Mouse (Mus musculus) midbrain, embryonic 12.5 days (tissue): ENCODE results near the gene Mut. TPM values are rescaled to one million over a fixed set of nuclear protein-coding genes. Genes with fewer than 3 reads are reported as not detected.

Source experiments
- ATAC-seq: fragments of 200-750 bp; cut with Nextera tagmentation; 2 replicates; pipeline ENCODE4 v1.8.0; 2017; ENCODE audit warnings: low read depth, moderate TSS enrichment, moderate library complexity; ENCODE audit not compliant: low FRiP score
- H3K27ac ChIP-seq: fragments of 300-500 bp; sonication (generic); replicated peaks from 2 replicates; pipeline ENCODE4 v1.5.1; 2016; ENCODE audit warnings: mild to moderate bottlenecking
- H3K27me3 ChIP-seq: fragments of 300-500 bp; sonication (generic); 2 replicates; pipeline ENCODE4 v1.6.1; 2016; ENCODE audit warnings: mild to moderate bottlenecking
- H3K36me3 ChIP-seq: fragments of 300-500 bp; sonication (generic); 2 replicates; pipeline ENCODE4 v1.6.1; 2016
- H3K4me1 ChIP-seq: fragments of 300-500 bp; sonication (generic); 2 replicates; pipeline ENCODE4 v1.6.1; 2016
- H3K4me2 ChIP-seq: fragments of 300-500 bp; sonication (generic); replicated peaks from 2 replicates; pipeline ENCODE4 v1.6.1; 2016; ENCODE audit warnings: mild to moderate bottlenecking, moderate library complexity
- H3K4me3 ChIP-seq: fragments of 300-500 bp; sonication (generic); 2 replicates; pipeline ENCODE4 v1.5.1; 2016; ENCODE audit warnings: mild to moderate bottlenecking
- H3K9ac ChIP-seq: fragments of 300-500 bp; sonication (generic); replicated peaks from 2 replicates; pipeline ENCODE4 v1.6.1; 2016; ENCODE audit warnings: mild to moderate bottlenecking, moderate library complexity
- H3K9me3 ChIP-seq: fragments of 300-500 bp; sonication (generic); 2 replicates; pipeline ENCODE4 v1.6.1; 2016; ENCODE audit warnings: mild to moderate bottlenecking
- WGBS: fragments of 180-500 bp; shearing (Covaris S2); methylation state at CpG from one replicate; pipeline ENCODE4 v1.1.7; 2016; 5-methylcytosine and 5-hydroxymethylcytosine counted together
- polyA plus RNA-seq: library from polyadenylated mRNA; unstranded; fragments of >200 nt; fragmentation: Nextera tagmentation; extraction: Ambion mirVana; gene quantifications from 2 replicates; pipeline ENCODE4 v1.2.1, GENCODE M21; 2016

Mut gene
- polyA plus RNA-seq, result 25.4 and 27.1 TPM in 2 replicates

DNA sequence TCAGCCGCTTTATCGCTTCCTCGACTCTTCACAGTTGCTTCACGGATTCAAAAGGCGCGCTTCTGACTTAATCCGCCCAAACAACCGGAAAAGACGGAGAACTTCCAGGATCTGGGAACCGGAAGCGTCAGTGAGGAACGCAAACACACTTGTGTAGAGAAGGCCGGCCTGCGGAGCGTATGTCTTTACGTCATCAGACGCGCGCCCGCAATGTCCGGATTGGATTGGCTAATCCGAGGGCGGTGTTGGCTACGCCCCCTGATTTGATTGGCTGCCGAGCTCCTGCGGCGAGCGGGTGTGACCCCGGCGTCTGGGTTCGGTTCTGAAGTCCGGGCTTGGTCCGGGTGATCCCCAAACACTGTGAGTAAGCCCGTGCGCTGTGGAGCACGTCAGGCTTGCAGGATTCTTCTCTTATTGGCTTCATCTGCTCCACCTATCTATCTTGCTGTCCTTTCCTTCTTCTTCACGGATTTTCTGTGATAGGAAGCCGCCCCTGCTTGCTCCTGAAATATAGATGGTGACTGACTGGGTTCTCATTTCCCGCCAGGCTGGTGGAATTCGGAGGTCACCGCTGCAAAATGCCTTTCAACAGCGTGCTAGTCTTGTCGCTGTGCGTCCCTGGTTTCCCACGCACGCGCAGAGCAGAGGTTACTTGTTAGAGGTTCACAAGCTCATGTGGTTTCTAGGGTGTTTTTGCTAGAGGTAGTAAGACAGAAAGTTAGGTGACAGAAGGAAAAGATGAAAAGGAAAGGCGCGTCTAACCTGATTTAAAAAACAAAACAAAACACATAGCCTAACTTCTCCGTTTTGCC lies at the start of gene Mut, which contains the start of gene Cenpq:
Mut (plus strand) TSS at position 266 of the 812 bp plus-strand sequence.
Cenpq (minus strand) TSS at position 628 of the 812 bp plus-strand sequence.
- H3K27ac ChIP-seq, result peak within 1 kb of the TSS; percentile 89
- H3K4me3 ChIP-seq, result peak within 1 kb of the TSS; percentile 70
- H3K4me2 ChIP-seq, result peak within 1 kb of the TSS; percentile 70
- H3K9me3 ChIP-seq, result no peaks in the 10 kb centered on the region
- H3K4me1 ChIP-seq, result peaks cover 7% of the 10 kb centered on the region
- WGBS, result under 1% methylated on average over 50 of the region's 50 CpGs
- no peaks in the 10 kb centered on the region for H3K27me3 ChIP-seq
- peak within 1 kb of the TSS; percentile 72 for H3K9ac ChIP-seq
- H3K36me3 ChIP-seq, result peaks cover 4% of the 10 kb centered on the region; the same call in 1 of the 2 replicates
- ATAC-seq, result peak; percentile 100

DNA sequence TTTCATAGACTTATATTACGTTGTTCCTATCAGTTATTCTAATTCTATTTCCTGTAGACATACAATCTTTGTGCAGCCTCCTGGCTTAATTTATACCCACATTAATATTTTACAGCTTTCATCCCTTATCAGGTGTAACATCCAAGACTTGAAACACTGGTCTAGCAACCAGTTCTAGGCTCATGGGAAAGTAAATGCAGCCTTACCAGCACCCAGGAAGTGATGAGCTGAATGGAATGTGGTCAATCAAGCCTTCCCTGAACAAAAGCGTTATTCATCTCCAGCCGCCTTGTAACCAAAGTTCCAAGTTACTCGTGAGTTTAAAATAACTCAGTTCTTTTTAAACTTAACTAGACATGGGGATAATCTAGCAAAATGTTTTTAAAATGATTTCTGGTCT lies 49.3 kb upstream of the Mut start:
- peaks cover 4% of the 10 kb centered on the region; the same call in 1 of the 2 replicates for H3K27me3 ChIP-seq
- no peak overlapping the region for H3K4me2 ChIP-seq
- 0 out of 2 replicates have a peak, but pooled peaks cover 3% of the 10 kb centered on the region for H3K4me1 ChIP-seq
- no peak overlapping the region for H3K9ac ChIP-seq
- no peaks in the 10 kb centered on the region for H3K36me3 ChIP-seq
- 88% methylated on average over 4 of the region's 4 CpGs for WGBS
- H3K9me3 ChIP-seq, result no peaks in the 10 kb centered on the region
- H3K4me3 ChIP-seq, result no peak overlapping the region
- no peak overlapping the region for H3K27ac ChIP-seq
- ATAC-seq, result no peak

DNA sequence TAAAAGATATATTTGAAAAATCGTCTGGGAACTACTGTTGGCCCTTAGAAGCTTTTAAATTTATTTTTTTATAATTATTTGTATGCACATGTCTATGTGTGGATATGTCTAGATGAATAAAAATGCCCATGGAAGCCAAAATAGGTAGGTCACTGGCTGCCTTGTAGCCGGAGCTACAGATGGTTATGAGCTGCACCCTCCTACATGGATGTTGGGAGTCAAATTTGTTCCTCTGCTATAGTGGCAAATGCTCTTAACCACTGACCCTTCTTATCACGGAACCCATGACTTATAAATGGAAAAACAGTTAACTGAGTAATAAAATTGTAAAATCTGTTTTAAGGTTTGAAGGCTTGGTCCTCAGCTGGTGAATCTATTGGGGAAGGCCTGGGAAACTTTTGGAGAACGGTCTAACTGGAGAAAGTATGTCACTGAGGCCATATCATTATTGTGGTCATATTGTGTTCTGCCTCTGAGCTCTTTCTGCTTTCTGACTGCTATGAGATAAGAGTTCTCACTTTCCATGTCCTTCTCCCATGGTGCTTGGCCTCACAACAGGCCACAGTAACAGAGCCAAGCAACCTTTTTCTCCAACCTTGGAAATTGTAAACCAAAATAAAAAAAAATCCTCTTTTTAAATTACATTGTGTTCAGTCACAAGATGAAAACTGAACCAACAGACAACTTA lies 46.5 kb upstream of the Mut start:
- no peak for ATAC-seq

DNA sequence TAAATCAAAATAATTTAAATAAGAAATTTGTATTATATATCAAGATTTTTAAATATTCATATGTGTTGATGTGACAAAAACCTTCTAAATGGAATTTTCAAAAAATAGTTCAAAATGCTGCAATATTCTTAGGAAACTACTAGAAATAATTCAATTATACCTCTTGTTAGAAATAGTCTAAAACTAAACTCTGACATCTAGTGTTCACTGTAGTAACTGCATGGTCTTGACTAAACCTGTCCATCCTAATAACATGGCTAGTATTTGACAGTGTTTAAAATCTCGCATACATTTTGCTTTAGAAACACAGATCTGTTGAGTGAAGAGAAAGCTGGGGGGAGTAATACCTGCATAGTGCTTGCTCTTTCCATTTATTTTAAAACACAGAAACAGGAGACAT lies 37.6 kb upstream of the Mut start:
- H3K9ac ChIP-seq, result no peak overlapping the region
- 71% methylated on average over 1 of the region's 1 CpGs for WGBS
- no peak overlapping the region for H3K4me2 ChIP-seq
- H3K36me3 ChIP-seq, result no peaks in the 10 kb centered on the region
- H3K27me3 ChIP-seq, result no peaks in the 10 kb centered on the region
- H3K4me3 ChIP-seq, result no peak overlapping the region
- H3K4me1 ChIP-seq, result no peaks in the 10 kb centered on the region
- H3K9me3 ChIP-seq, result no peaks in the 10 kb centered on the region
- H3K27ac ChIP-seq, result no peak overlapping the region
- no peak; the same call in 1 of the 2 replicates for ATAC-seq

More for the DNA sequence above, 46.5 kb upstream of the Mut start:
- Histone ChIP-seq H3K36me3 (no peaks in the 10 kb centered on the region), H3K27ac (no peak overlapping the region), H3K9me3 (no peaks in the 10 kb centered on the region), H3K4me3 (no peak overlapping the region), H3K9ac (no peak overlapping the region), H3K4me1 (no peaks in the 10 kb centered on the region), H3K27me3 (no peaks in the 10 kb centered on the region), H3K4me2 (no peak overlapping the region)
- WGBS, result 80% methylated on average over 4 of the region's 4 CpGs

DNA sequence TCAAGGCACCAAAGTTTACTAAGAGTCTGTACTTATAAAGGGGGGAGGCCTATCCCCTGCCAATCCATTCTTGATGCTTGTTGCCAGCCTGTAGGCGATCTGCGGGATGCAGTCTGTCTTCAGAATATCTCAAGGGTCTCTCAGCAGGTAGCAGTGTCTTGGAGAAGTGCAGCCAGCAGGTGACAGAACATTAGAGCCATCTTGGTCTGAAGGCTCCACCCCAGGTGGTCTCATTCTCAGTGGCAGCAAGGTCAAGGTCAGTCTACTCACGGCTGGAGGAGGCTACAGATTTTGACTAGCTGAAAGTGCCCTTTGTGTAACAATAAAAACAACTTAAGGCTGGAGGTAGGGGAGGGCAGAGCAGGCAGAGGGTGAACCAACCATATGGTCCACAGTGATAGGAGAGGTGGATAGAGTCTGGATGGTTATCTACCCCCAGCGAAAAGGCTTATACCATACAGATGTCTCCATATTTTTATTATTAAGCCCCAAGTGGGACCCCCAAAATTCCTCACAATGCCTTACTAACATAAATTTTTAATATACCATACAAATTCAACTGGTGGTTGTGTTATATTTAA lies 34.6 kb upstream of the Mut start:
- no peaks in the 10 kb centered on the region for H3K9me3 ChIP-seq
- peaks cover 10% of the 10 kb centered on the region; the same call in 1 of the 2 replicates for H3K4me1 ChIP-seq
- no peak for ATAC-seq
- no peak overlapping the region for H3K27ac ChIP-seq
- no peaks in the 10 kb centered on the region for H3K36me3 ChIP-seq
- no peak overlapping the region for H3K4me2 ChIP-seq
- H3K27me3 ChIP-seq, result no peaks in the 10 kb centered on the region
- H3K9ac ChIP-seq, result no peak overlapping the region
- 45% methylated on average over 4 of the region's 4 CpGs for WGBS
- H3K4me3 ChIP-seq, result no peak overlapping the region

DNA sequence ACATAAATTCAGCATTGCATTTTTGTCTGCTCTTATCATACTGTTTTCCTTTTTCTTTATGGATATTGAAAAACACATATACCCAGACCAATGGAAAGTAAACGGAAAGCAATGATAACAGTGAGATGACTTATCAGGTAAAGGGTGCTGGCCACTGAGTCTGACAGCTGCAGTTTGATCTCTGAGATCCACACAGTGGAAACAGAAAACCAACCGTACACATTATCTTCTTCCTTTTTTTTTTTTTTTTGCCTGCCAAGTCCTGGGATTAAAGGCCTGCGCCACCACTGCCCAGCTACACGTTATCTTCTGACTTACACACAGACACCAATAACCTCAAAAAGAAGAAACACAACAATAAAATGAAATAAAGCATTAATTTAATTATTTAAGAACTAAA lies 31.1 kb upstream of the Mut start:
- Histone ChIP-seq H3K9ac (no peak overlapping the region), H3K4me2 (no peak overlapping the region), H3K4me1 (peaks cover 10% of the 10 kb centered on the region; the same call in 1 of the 2 replicates), H3K9me3 (no peaks in the 10 kb centered on the region), H3K27me3 (no peaks in the 10 kb centered on the region), H3K36me3 (no peaks in the 10 kb centered on the region), H3K27ac (no peak overlapping the region), H3K4me3 (no peak overlapping the region)
- ATAC-seq, result no peak
- WGBS, result 65% methylated on average over 4 of the region's 4 CpGs

DNA sequence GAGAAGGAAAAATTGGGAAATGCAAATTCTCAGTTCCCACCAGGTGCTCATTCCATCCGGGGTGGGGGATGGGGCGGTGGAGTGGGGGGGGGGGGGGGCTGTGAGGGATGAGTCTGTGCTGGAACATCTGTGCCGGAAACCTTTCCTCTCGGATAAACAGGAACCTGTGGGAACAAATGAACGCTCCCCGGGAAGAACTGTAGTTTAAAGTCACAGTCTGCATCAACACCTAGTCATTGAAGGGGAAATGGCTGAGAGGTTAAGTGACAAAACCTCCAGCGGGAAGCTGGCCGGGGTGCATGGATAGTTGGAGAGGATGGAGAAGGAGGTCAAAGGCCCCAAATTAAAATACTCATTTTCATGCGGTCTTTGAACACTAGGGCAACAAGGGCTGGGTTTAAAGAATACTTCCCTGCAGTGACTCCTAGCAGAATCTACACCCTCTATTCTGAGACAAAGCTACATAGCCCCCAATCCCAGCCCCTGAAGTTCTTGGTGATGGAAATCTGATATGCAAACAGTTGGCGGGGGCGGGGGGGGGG lies 30.4 kb upstream of the Mut start:
- Histone ChIP-seq H3K4me1 (peaks cover 10% of the 10 kb centered on the region; the same call in 1 of the 2 replicates), H3K9ac (no peak overlapping the region), H3K27ac (no peak overlapping the region), H3K4me2 (peak overlapping the region; percentile 43), H3K36me3 (no peaks in the 10 kb centered on the region), H3K27me3 (no peaks in the 10 kb centered on the region), H3K4me3 (no peak overlapping the region), H3K9me3 (no peaks in the 10 kb centered on the region)
- WGBS, result 6% methylated on average over 11 of the region's 11 CpGs
- no peak for ATAC-seq

DNA sequence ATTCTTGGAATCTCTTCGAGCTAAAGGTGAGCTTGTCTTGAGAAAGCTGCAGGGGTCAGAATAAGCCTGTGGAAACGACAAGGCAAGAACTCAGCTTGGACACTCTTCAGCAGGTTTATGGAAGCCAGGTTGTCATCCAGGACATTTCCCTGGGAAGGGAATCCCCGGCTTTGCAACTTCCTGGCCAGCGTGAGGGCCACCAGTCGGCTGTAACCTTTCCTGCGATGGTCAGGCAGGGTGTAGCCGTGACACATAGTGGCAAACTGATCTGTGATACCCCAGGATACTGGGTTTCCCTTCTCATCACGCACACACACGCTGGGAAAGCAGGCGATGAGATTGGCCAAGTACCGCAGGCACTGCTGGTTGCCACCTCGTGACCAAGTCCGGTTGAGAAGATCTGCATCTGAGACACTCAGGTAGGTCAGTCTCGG lies 29.7 kb upstream of the Mut start:
- ATAC-seq, result no peak
- H3K9ac ChIP-seq, result no peak overlapping the region
- no peaks in the 10 kb centered on the region for H3K27me3 ChIP-seq
- no peaks in the 10 kb centered on the region for H3K9me3 ChIP-seq
- peaks cover 10% of the 10 kb centered on the region; the same call in 1 of the 2 replicates for H3K4me1 ChIP-seq
- H3K36me3 ChIP-seq, result no peaks in the 10 kb centered on the region
- 0 out of 2 replicates have a peak overlapping the region, but pooled peaks have one; percentile 13 for H3K4me3 ChIP-seq
- 13% methylated on average over 14 of the region's 14 CpGs for WGBS
- H3K27ac ChIP-seq, result no peak overlapping the region
- peak overlapping the region; percentile 43 for H3K4me2 ChIP-seq

DNA sequence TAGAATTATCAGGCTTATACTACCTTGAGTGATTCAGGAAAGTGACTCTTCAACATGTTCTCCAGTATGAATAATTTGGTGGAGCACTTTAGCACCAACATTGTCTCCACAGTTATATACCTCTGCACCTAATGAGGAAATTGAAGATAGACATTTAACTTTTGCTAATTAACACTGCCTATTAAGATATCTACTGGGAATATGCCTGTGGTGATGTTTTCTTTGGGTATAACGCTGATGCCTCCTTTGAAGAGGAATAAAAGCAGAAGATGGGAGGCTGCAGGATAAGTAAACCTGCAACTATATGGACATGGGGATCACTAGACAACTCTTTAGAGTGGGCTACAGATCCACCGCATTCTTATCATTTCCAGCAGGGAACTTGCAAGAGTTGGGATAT lies 20.2 kb upstream of the Mut start, which contains the start of gene Glyatl3:
Glyatl3 (minus strand) TSS at position 101 of the 400 bp plus-strand sequence.
- H3K4me1 ChIP-seq, result no peaks in the 10 kb centered on the region
- no peak for ATAC-seq
- H3K4me2 ChIP-seq, result no peak within 1 kb of the TSS
- H3K27me3 ChIP-seq, result no peaks in the 10 kb centered on the region
- H3K9ac ChIP-seq, result no peak within 1 kb of the TSS
- H3K36me3 ChIP-seq, result no peaks in the 10 kb centered on the region
- H3K4me3 ChIP-seq, result no peak within 1 kb of the TSS
- 91% methylated on average over 2 of the region's 2 CpGs for WGBS
- no peaks in the 10 kb centered on the region for H3K9me3 ChIP-seq
- no peak within 1 kb of the TSS for H3K27ac ChIP-seq

DNA sequence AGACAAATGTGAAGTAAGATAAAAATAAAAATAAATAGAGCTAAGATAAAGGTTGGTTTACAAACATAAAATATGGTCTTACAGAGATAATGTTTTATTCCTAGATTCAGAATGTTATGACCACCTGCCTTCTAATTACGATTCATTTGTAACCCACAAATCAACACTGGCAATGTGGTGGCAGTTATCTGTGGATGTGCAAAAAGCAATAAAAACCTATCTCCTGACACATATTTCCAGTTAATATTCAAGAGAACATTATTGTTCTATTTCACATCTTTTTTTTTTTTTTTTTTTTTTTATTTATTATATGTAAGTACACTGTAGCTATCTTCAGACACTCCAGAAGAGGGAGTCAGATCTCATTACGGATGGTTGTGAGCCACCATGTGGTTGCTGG lies 19.0 kb upstream of the Mut start:
- no peak overlapping the region for H3K27ac ChIP-seq
- no peak for ATAC-seq
- 99% methylated on average over 2 of the region's 2 CpGs for WGBS
- H3K9ac ChIP-seq, result no peak overlapping the region
- H3K4me1 ChIP-seq, result no peaks in the 10 kb centered on the region
- H3K4me3 ChIP-seq, result no peak overlapping the region
- H3K27me3 ChIP-seq, result no peaks in the 10 kb centered on the region
- no peak overlapping the region for H3K4me2 ChIP-seq
- H3K9me3 ChIP-seq, result no peaks in the 10 kb centered on the region
- no peaks in the 10 kb centered on the region for H3K36me3 ChIP-seq

DNA sequence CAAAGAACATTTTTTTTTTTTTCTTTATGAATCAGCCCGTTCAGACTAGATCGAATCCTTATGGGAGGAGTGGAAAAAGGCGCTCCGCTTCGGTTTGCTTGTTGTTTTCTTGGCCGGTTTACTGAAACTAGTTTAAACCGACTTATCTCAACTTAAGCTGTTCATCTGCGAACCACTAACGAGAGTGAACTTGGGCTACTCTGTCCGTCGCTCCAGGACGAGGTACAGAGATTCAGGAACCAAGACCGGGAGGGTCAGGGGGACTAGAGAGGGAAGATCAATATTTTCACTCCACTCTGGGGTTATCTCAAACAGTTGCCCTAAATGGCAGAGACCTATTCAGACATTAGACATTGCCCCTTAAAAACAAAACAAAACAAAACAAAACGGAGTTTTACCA lies 500 bp upstream of the Mut start:
- ATAC-seq, result peak; percentile 59
- Histone ChIP-seq H3K4me3 (peak overlapping the region; percentile 70), H3K27ac (no peak overlapping the region), H3K4me2 (peak overlapping the region; percentile 70), H3K9me3 (no peaks in the 10 kb centered on the region), H3K27me3 (no peaks in the 10 kb centered on the region), H3K36me3 (peaks cover 4% of the 10 kb centered on the region; the same call in 1 of the 2 replicates), H3K4me1 (peaks cover 7% of the 10 kb centered on the region), H3K9ac (peak overlapping the region; percentile 50)
- 1% methylated on average over 14 of the region's 14 CpGs for WGBS
